Mouse (Mus musculus) CH12.LX (cell line): ENCODE results near the gene Ppp2r5c. TPM values are rescaled to one million over a fixed set of nuclear protein-coding genes. Genes with fewer than 3 reads are reported as not detected.

Experiments used
- DNase-seq: peaks from one replicate; pipeline ENCODE4 v3.0.0-alpha.2; 2013; ENCODE audit errors: extremely low read depth
- H3K27ac ChIP-seq: 2 replicates; pipeline ENCODE4 v1.5.1; 2012; ENCODE audit warnings: low read depth, mild to moderate bottlenecking, control low read depth, moderate library complexity; ENCODE audit not compliant: insufficient read depth
- H3K27me3 ChIP-seq: replicated peaks from 2 replicates; pipeline ENCODE3; 2012; ENCODE audit warnings: inconsistent platforms
- H3K36me3 ChIP-seq, 2 experiments: replicated peaks in 1 of 2; 2 replicates each; pipeline versions ENCODE3 to v1.6.1; 2012; ENCODE audit warnings: inconsistent platforms in 1 of 2, low read length in 1 of 2, mild to moderate bottlenecking in 1 of 2, mixed read lengths in 1 of 2, moderate library complexity in 1 of 2; ENCODE audit not compliant: control insufficient read depth in 1 of 2, insufficient read depth in 1 of 2
- H3K4me1 ChIP-seq, 2 experiments: 2 replicates each; pipeline ENCODE4 v1.6.1; 2012; ENCODE audit warnings: inconsistent platforms in 1 of 2, moderate library complexity in 1 of 2; ENCODE audit not compliant: insufficient read depth in 2 of 2, control insufficient read depth in 1 of 2
- H3K4me2 ChIP-seq: 2 replicates; pipeline ENCODE4 v1.6.1; 2012; ENCODE audit warnings: low read depth, mild to moderate bottlenecking, control low read depth; ENCODE audit not compliant: poor library complexity, insufficient read depth, severe bottlenecking
- H3K4me3 ChIP-seq, 3 experiments: fragments of 150-350 bp in 1 of 3; sonication (generic) in 1 of 3; replicated peaks in 1 of 3; 2 replicates each; pipeline versions ENCODE3 to v1.5.1; 2011 to 2012; ENCODE audit warnings: low read depth in 2 of 3, low read length in 2 of 3, mild to moderate bottlenecking in 2 of 3, moderate library complexity in 2 of 3, control low read depth in 1 of 3, improper control_type of control experiment in 1 of 3, inconsistent platforms in 1 of 3, mixed read lengths in 1 of 3; ENCODE audit not compliant: poor library complexity in 1 of 3
- H3K79me2 ChIP-seq: replicated peaks from 2 replicates; pipeline ENCODE4 v1.6.1; 2012; ENCODE audit warnings: mild to moderate bottlenecking, moderate library complexity; ENCODE audit not compliant: control insufficient read depth, poor library complexity, insufficient read depth, severe bottlenecking; ENCODE audit errors: extremely low read depth
- H3K9ac ChIP-seq: 2 replicates; pipeline ENCODE4 v1.6.1; 2012; ENCODE audit warnings: low read depth, mild to moderate bottlenecking, control low read depth, moderate library complexity; ENCODE audit not compliant: insufficient read depth
- H3K9me3 ChIP-seq: replicated peaks from 2 replicates; pipeline ENCODE3; 2012; ENCODE audit warnings: low read length, inconsistent platforms, mixed read lengths
- BHLHE40 ChIP-seq: IDR thresholded peaks from 2 replicates; pipeline ENCODE4 v1.6.1; 2011; ENCODE audit warnings: mild to moderate bottlenecking, low read depth, low read length, improper control_type of control experiment
- CHD1 ChIP-seq: IDR thresholded peaks from 2 replicates; pipeline ENCODE4 v1.6.1; 2012; ENCODE audit warnings: low read depth, low read length, improper control_type of control experiment, inconsistent platforms
- CHD2 ChIP-seq: IDR thresholded peaks from 2 replicates; pipeline ENCODE4 v1.6.1; 2011; ENCODE audit warnings: low read length, improper control_type of control experiment
- CTCF ChIP-seq, 2 experiments: IDR thresholded peaks in 1 of 2; conservative IDR thresholded peaks in 1 of 2; 2 replicates each; pipeline ENCODE4 v1.5.1; 2011 to 2012; ENCODE audit warnings: low read depth in 2 of 2, low read length in 2 of 2, improper control_type of control experiment in 1 of 2, inconsistent platforms in 1 of 2, mild to moderate bottlenecking in 1 of 2, moderate library complexity in 1 of 2
- GABPA ChIP-seq: IDR thresholded peaks from 2 replicates; pipeline ENCODE4 v1.6.1; 2012; ENCODE audit warnings: low read depth, low read length, improper control_type of control experiment, inconsistent platforms; ENCODE audit not compliant: insufficient replicate concordance
- JUN ChIP-seq: IDR thresholded peaks from 2 replicates; pipeline ENCODE4 v1.6.1; 2011; ENCODE audit warnings: low read depth, mild to moderate bottlenecking, low read length, improper control_type of control experiment, moderate library complexity; ENCODE audit not compliant: insufficient read depth
- KAT2A ChIP-seq: IDR thresholded peaks from 2 replicates; pipeline ENCODE4 v1.6.1; 2012; ENCODE audit warnings: low read length, improper control_type of control experiment, inconsistent platforms; ENCODE audit not compliant: insufficient replicate concordance
- MAX ChIP-seq: IDR thresholded peaks from 2 replicates; pipeline ENCODE4 v1.6.1; 2011; ENCODE audit warnings: low read length, improper control_type of control experiment
- MEF2A ChIP-seq: IDR thresholded peaks from 2 replicates; pipeline ENCODE4 v1.6.1; 2014; ENCODE audit warnings: low read depth, mild to moderate bottlenecking, inconsistent platforms, low read length, improper control_type of control experiment, borderline replicate concordance
- MXI1 ChIP-seq: IDR thresholded peaks from 2 replicates; pipeline ENCODE4 v1.6.1; 2011; ENCODE audit warnings: mild to moderate bottlenecking, low read depth, low read length, improper control_type of control experiment
- NRF1 ChIP-seq: IDR thresholded peaks from 2 replicates; pipeline ENCODE4 v1.6.1; 2014; ENCODE audit warnings: low read depth, mild to moderate bottlenecking, inconsistent platforms, low read length, improper control_type of control experiment, moderate library complexity
- PAX5 ChIP-seq: IDR thresholded peaks from 2 replicates; pipeline ENCODE4 v1.6.1; 2012; ENCODE audit warnings: low read length, inconsistent platforms, mixed read lengths
- RCOR1 ChIP-seq: conservative IDR thresholded peaks from 2 replicates; pipeline ENCODE4 v1.6.1; 2012; ENCODE audit warnings: low read depth, mild to moderate bottlenecking, inconsistent platforms, low read length, improper control_type of control experiment
- SIN3A ChIP-seq: IDR thresholded peaks from 2 replicates; pipeline ENCODE4 v1.6.1; 2012; ENCODE audit warnings: low read length, improper control_type of control experiment, inconsistent platforms
- UBTF ChIP-seq: IDR thresholded peaks from 2 replicates; pipeline ENCODE4 v1.6.1; 2012; ENCODE audit warnings: low read depth, mild to moderate bottlenecking, inconsistent platforms, low read length, improper control_type of control experiment, moderate library complexity
- USF1 ChIP-seq: IDR thresholded peaks from 2 replicates; pipeline ENCODE4 v1.6.1; 2014; ENCODE audit warnings: low read depth, mild to moderate bottlenecking, inconsistent platforms, low read length, improper control_type of control experiment
- ZC3H11A ChIP-seq: IDR thresholded peaks from 2 replicates; pipeline ENCODE4 v1.6.1; 2012; ENCODE audit warnings: low read depth, mild to moderate bottlenecking, inconsistent platforms, low read length, improper control_type of control experiment
- ZKSCAN1 ChIP-seq: IDR thresholded peaks from 2 replicates; pipeline ENCODE4 v1.6.1; 2012; ENCODE audit warnings: low read depth, inconsistent platforms, low read length, improper control_type of control experiment, borderline replicate concordance
- ZMIZ1 ChIP-seq: IDR thresholded peaks from 2 replicates; pipeline ENCODE4 v1.6.1; 2012; ENCODE audit warnings: low read depth, mild to moderate bottlenecking, inconsistent platforms, low read length, improper control_type of control experiment
- dilution Hi-C: fragments of 300-500 bp; cut with MboI; formaldehyde crosslinking; loops from 2 replicates; pipeline ENCODE4 v1.14.3; 2020; ENCODE audit warnings: low sequenced_read_pairs; ENCODE audit not compliant: extremely low pct_unique_long_range_greater_than_20kb, extremely low pct_ligation_motif_present
- in situ Hi-C: fragments of 300-500 bp; cut with MboI; formaldehyde crosslinking; loops from 3 replicates; pipeline ENCODE4 v1.14.3; 2019; ENCODE audit warnings: low sequenced_read_pairs, low pct_ligation_motif_present, low pct_unique_long_range_greater_than_20kb, mixed read lengths
- polyA plus RNA-seq: library from polyadenylated mRNA; unstranded; fragments of >175 nt; gene quantifications from 2 replicates; pipeline ENCODE4 v1.2.1, GENCODE M21; 2012; ENCODE audit warnings: low read depth; ENCODE audit not compliant: insufficient read length
- total RNA-seq, 2 experiments: library from RNA; depleted of rRNA; stranded (reverse); fragments of 300-350 nt in 1 of 2; fragments of >200 nt in 1 of 2; gene quantifications; 2 replicates each; pipeline ENCODE4 v1.2.3; 2012 to 2014

Ppp2r5c gene
- total and polyA plus RNA-seq, 3 experiments = 71.6 to 111 (median 97.7) TPM

DNA sequence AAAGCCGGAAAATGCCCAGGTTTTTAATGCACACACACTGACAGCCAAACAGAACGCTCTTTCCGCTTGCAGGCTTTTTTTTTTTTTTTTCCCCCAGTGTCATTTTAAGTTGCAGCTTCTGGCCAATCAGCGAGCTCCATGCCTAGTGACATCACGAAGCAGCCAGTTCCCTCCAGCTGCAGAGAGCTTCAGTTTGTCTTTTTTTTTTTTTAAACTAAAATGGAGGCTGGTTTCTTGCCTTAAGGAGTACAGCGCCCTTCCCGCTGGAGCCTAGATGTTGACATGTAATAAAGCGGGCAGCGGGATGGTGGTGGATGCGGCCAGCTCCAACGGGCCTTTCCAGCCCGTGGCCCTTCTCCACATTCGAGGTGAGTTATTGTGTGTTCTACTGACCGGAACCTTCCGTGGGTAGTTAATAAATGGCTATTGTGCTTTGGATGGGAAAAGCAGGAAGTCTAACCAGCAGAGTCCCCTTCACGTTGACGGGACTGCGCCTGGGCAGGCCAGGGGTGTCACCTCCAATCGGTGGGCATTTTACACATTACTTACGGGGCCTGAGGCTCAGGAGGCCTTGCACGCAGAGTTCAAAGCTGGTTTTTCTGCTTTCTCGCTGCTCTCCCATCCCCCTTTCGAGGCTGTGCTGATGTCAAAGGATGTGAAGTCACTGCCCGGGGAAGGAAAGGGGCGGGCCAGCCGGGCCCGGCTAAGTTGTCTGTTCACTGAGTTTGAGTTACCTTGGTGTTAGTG lies 38.8 kb downstream of the Ppp2r5c start (continued):
- no peak; the same call in 1 of the 2 replicates for TF ChIP-seq ZKSCAN1
- TF ChIP-seq GABPA = no peak
- peak; percentile 85; the same call in 1 of the 2 replicates for TF ChIP-seq CHD1
- TF ChIP-seq UBTF = no peak; the same call in 1 of the 2 replicates
- TF ChIP-seq NRF1 = peak; percentile 52; the same call in 1 of the 2 replicates
- peak; percentile 79 for TF ChIP-seq MXI1
- no peak for TF ChIP-seq USF1
- TF ChIP-seq KAT2A = 0 out of 2 replicates have a peak, but pooled peaks have one; percentile 56
- no peak for TF ChIP-seq PAX5
- no peak; the same call in 1 of the 2 replicates for TF ChIP-seq BHLHE40
- peak; percentile 45 for TF ChIP-seq MEF2A
- peak; percentile 58; the same call in 1 of the 2 replicates for TF ChIP-seq ZMIZ1
- TF ChIP-seq SIN3A = peak; percentile 91
- TF ChIP-seq MAX = peak; percentile 79; the same call in 1 of the 2 replicates
- TF ChIP-seq CTCF (conservative IDR thresholded peaks at IDR 0.05 in 1 of 2, IDR thresholded peaks at IDR 0.05 in 1 of 2; ENCODE audit: low read depth in 2 of 2, low read length in 2 of 2) = no peak
- TF ChIP-seq CHD2 = peak; percentile 91
- 0 out of 2 replicates have a peak, but pooled peaks have one; percentile 60 for TF ChIP-seq RCOR1
- no peak for TF ChIP-seq ZC3H11A

DNA sequence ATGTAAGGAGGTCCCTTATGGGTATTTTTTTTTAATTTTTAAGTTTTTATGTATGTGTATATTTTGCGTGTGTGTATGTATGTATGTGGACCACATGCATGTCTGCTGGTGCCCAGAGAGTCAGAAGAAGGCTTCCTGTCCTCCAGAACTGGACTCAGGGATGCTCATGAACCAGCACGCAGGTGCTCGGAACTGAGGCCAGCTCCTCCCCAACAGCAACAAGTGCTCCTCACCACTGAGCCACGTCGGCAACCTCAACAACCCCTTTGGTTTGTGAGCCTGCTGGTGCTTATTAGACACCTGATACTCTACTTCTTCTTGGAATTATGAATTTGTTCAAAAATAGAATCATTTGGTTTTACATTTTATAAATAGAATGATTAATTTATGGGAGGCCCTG lies 39.9 kb downstream of the Ppp2r5c start:
- H3K79me2 ChIP-seq = peaks cover 56% of the 10 kb centered on the region
- H3K9me3 ChIP-seq = peaks cover 9% of the 10 kb centered on the region
- peak overlapping the region; percentile 94; the same call in 1 of the 2 replicates for H3K9ac ChIP-seq
- DNase-seq = no peak
- peaks cover 8 to 48% of the 10 kb centered on the region in 2 experiments for H3K4me1 ChIP-seq
- dilution Hi-C loops = no loop called here
- H3K36me3 ChIP-seq = peaks cover 15 to 65% of the 10 kb centered on the region in 2 experiments
- in situ Hi-C loops = no loop called here
- no peaks in the 10 kb centered on the region for H3K27me3 ChIP-seq
- peak overlapping the region; percentile 76 to 85 (median 83) for H3K4me3 ChIP-seq
- TF ChIP-seq ZMIZ1 = no peak
- TF ChIP-seq PAX5 = no peak
- TF ChIP-seq MXI1 = no peak
- no peak for TF ChIP-seq JUN
- H3K27ac ChIP-seq = no peak overlapping the region
- peak overlapping the region; percentile 85 for H3K4me2 ChIP-seq
